Mouse (Mus musculus): Measurements from ENCODE around the gene Mtch2. TPM values are rescaled to one million over a fixed set of nuclear protein-coding genes. Genes with fewer than 3 reads are reported as not detected.
A peak's percentile ranks its signal among the peaks of the same experiment; 100 is the strongest.
"Not testable (repeated sequence)": the region's sequence is repeated elsewhere in the genome, so short reads cannot be mapped to it uniquely, and the experiment has no call there.

The Mtch2 gene
- polyA plus RNA-seq, 2 experiments from 2014 or later: 116 to 122 TPM

DNA sequence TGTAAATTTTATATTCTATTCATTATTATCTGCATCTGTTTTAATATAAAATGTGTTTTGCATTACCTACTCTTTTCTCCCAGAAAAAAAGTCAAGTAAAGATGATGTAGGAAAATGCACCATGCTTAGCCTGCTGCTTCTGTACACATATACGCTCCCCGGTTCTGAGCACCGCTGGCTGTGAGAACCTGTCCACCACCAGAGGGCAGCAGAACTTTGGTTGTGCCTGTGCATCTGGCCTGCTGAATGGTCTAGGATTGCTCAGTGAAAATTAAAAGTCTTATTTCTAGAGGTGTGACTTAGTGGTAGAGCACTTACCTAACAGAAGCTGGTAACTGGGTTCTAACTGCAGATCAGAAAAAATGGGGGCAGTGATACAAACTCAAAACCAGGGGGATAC lies 19.6 kb downstream of the Mtch2 start:
- peak; percentile 63 for ATAC-seq

DNA sequence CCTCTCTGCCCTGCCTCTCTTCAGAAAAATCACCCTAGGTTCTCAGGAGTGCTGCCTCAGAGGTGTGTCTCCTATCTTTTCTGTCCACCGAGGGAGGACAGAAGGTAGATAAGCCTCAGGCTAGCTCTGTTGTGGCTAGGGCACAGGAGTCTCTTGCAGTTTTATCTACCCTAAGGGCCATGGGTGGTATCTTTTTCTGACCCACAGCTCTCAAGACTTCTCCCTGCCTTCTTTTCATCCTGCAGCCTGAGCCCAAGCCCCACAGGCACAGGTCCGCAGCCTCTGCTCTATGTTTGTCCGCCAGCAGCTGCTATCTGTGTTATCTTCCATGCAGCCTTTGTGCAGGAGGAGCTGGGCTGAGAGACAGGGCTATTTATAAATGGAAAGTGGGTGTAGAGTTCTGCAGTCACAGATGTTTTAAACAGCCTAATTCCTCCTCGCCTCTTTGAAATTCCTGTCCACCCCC lies 23.2 kb downstream of the Mtch2 start:
- ATAC-seq: no peak

DNA sequence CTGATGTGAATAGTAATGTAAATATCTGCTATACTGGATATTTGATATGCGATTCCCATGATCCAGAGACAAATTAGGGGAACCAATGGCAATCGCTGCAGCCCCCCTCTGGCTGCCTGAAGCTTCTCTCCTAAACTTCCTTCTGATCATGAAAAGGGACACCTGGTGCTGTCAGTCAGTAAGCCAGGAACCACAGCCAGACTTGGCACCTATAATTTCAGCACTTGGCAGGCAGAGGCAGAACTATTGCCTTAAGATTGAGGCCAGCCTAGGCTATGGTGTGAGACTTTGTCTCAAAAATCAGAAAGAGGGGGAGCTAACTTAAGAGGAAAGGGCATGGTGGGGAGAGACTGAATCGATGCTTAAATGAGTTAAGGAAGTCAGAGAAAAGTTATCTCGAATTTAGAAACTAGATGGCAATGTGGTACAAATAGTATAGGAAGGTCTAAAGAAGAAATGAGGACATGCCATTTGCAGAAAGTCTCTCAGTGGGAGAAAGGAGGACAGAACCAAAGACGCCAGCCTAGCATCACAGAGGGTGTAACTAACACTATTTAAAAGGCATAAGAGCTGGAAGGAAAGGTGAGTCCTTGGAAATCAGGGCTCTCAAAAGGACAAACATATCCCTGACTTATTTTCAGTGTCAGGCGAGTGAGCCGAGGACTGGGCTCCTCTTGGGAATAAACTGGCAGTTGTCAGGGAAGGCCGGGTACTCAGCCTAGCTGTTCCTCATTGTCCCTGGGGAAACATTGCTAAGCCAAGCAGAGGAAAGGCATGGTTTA lies 24.4 kb downstream of the Mtch2 start:
- no peak for ATAC-seq

DNA sequence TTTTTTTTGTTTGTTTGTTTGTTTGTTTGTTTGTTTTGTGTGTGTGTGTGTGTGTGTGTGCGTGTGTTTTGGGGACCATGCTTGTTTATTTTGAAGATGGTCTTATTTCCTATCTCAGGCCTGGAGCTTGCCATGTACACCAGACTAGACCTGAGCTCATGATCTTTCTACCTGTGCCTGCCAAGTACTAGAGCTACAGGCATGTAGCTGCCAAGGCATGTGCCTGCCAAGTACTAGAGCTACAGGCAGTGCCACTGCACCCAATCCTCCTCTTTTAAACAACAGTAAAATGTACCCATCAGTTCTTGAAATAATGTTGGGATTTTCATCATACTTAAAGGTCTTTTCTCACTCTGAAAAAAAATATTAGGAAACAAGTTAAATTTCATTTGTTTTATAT lies 27.1 kb downstream of the Mtch2 start:
- ATAC-seq: no peak

DNA sequence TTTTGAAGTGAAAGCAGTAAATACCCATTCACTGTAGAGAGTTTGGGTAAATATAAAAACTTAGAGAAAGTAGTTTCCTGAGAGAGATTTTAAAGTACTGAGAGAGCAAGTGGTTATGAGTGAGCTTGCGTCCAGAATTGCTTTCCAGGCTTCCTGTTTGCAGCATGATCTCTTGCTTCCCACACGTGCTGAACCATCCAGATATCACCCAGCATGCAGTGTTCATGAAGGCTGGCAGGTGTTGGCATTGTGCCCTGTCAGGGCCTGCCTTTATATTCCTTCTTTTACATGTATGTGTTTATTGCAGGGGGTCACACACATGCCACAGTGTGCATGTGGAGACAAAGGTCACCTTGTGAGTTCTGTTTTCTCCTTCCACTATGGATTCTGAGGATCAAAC lies 28.3 kb downstream of the Mtch2 start:
- no peak for ATAC-seq

DNA sequence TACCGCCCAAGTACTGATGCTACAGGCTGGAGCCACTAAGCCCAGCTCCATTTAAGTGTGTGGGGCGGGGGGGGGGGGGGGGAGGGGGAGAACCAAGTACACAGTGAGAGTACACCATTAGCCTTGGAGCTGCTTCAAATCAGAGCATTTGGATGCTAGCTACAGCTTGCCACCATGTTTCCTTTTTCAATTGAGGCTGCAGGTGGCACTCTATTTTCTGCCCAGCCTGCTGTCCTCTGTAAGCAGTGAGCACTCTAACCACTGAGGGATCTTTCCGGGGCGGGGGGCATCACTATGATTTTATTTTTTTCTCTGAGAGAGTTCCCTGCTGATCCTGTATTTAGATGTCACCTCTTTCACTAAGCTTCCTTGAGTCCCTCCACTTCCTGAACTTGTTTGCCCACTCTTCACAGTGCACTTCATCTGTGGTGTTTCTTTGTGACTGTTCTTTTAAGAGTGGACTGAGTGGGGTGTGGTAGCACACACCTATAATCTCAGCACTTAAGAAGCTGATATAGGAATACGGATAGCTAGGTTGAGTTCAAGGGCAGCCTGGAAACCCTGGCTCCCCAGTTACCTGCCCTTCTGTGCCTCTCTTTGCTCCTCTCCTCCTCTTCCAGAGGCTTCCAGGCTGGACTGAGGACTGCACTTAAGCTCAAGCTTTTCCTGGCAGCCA lies 30.8 kb downstream of the Mtch2 start:
- no peak for ATAC-seq

DNA sequence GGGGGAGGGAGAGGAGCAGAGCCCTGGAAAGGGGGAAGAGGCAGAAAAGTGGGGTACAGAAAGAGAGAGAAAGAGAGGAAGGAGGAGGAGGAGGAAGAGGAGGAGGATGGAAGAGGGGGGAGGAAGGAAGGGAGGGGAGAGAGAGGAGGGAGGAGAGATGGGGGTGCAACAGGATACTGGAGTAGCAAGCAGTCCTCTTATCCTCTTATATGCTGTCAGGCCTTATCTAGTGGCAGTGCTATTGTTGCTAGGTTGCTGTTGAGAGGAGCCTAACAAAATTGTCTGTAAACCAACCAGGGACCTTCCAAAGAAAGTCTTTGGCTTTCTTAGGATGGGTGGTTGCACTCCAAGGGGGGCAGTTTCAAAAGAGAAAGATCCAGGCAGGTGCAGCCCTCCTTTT lies 32.5 kb downstream of the Mtch2 start:
- no peak for ATAC-seq

DNA sequence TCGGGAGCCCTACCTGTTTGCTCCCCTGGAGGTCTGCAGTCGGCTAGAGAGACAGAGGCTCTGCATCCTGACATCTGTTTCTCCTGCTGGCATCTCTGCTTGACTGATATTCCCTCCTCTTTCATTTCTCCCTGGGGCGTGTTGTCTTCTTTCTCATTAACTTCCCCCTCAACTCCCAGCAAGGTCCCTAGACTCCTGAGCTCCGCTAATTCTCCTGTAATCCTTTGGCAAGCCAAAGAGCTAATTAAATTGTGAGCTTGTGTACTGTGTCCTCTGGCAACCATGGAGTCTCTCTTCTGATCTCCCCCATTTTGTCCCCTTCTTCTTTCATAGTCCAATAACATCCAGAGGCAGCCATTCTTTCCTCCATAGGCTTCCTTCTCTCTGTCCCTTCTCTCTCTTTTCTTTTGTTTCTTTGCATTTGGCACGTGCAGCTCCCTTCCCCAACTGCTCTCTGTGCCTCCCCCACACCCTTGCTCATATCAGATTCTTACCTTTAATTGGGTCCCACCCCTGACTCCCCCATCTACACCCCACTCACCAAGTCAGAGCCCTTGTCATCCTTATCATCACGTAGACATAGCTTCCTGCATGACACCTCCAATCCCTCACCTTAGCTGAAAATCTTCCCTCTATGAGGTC lies 33.3 kb downstream of the Mtch2 start:
- no peak for ATAC-seq

DNA sequence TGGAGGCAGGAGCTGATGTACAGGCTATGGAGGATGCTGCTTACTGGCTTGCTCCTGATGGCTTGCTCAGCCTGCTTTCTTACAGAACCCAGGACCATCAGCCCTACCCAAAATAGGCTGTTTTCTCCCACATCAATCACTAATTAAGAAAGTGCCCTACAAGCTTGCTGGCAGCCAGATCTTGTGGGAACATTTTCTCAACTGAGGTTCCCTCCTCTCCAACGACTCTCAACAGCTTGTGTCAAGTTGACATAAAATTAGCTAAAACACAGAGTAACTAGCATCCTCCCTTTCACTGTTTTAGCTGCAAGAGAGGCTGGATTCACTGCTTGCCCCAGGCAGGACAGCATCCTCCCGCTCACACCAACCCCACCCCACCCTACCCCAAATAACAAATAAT lies 34.9 kb downstream of the Mtch2 start:
- no peak for ATAC-seq

DNA sequence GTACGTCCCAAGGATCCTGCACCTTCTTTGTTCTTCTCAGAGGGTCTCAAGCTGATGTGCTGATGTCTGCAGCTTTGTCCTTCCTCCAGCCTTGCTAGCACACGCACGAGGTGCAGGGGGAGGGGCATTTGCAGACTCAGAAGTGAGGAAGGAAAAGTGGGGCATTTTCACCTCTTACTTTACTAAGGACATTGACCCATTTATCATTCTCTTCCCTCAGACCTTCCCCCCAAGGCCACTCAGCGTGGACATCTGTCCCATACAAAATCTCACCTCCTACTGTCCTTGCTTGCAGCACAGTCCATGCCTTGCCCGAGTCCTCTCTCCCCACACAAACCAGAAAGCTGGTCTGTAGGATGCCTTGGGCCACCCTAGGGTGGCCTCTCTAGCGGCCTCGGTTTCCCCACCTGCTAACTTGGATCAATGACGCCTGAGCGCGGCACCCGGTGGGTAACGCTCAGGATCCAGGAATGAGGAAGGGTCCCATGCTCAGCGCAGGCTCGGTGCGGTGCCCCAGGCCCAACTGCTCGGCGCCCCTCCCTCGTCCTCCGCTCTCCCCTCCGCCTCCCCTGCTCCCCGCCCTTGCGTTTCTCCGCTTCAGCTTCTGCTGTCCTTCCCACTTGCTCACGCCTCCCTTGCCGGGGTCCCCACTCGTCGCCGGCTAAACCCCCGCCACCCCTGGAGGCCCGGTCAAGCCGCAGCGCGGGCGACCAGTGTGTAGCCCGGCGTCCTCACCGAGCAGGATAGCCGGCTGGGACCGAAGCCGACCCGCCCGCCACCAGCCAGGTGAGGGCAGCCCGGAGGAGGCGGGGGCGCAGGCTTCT lies 38.5 kb downstream of the Mtch2 start, which contains the start of gene C1qtnf4:
Gene C1qtnf4 (plus strand): TSS at position 643 of the 824 bp plus-strand sequence.
- ATAC-seq: no peak

DNA sequence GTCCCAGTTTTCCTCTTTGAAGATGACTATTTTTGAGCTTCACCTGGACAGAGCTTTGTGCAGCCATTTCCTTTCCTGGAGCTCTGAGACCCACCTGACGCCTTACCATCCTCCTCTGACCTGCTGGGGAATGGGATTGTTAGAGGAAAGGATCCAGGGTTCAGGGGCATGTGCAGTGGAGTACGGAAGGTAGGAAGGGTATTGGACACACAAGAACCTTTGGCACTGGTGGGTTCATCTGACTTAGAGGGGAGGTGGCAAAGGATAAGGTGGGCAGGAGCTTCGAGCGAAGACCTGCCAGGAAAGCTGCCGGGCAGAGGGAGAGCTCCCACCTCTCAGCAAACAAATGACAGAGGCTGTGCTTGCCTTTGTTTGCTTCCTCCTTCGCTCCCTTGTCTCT lies 39.5 kb downstream of the Mtch2 start:
- no peak for ATAC-seq

DNA sequence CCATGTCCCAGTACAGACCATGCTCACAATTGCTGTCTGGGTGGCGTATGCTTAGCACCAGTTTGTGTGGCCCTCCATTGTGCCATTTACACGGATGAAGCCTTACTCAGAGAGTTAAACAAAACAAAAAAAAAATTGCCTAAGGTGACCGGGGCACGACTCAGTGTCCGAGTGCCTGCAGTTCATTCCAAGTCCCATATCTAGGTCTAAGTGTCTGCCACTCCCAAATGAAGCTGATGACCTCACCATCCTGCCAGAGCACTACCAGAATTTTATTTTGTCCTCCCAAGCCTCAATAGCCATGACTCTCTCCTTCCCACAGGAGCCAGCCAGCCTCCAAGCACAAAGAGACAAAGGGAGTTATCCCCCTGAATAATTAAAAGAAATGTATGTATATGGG lies 40.7 kb downstream of the Mtch2 start:
- no peak for ATAC-seq

DNA sequence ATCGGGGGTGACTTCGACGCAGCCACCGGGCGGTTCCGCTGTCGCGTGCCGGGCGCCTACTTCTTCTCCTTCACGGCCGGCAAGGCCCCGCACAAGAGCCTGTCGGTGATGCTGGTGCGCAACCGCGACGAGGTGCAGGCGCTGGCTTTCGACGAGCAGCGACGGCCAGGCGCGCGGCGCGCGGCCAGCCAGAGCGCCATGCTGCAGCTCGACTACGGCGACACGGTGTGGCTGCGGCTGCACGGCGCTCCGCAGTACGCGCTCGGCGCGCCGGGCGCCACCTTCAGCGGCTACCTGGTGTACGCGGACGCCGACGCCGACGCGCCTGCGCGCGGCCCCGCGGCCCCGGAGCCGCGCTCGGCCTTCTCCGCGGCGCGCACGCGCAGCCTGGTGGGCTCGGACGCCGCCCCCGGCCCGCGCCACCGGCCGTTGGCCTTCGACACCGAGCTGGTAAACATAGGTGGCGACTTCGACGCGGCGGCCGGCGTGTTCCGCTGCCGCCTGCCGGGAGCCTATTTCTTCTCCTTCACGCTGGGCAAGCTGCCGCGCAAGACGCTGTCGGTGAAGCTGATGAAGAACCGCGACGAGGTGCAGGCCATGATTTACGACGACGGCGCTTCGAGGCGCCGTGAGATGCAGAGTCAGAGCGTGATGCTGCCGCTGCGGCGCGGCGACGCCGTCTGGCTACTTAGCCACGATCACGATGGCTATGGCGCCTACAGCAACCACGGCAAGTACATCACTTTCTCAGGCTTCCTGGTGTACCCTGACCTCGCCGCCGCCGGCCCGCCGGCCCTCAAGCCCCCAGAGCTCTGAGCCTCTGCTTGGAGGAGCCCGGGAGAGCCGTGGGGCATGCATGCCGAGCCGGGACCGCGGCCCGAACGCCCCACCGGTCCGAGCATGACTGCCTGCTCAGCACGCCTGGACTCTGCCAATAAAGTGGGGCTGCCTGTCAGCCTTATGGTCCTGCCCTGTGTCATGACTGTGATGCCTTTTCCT lies 42.9 kb downstream of the Mtch2 start:
- ATAC-seq: peak; percentile 80

DNA sequence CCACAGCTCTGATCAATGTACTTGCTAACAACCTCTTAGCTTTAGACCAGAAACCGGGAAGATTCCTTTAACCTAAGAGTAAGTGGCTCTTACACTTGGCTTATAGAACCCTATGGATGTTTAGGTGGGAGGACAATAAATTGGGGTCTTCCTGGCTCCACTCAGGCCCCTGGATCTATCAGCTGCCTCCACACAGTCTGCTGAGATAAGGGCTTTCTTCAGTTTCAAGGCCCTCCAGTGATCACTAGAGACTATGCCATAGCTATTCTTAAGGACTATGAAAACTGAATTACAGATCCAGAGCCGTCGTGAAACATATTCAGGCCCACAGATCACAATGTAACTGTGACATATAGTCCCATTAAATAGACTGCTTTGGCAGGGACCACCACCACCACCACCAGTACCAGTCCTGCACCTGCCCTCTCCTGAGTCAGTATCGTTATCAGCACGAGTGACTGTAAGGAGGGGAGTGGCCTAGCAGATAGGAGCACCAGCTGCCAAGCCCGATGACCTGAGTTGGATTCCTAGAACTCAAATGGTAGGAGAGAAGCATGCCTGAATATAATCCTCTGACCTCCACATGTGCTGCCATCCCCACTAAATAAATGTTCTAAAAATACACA lies 46.8 kb downstream of the Mtch2 start:
- no peak for ATAC-seq

DNA sequence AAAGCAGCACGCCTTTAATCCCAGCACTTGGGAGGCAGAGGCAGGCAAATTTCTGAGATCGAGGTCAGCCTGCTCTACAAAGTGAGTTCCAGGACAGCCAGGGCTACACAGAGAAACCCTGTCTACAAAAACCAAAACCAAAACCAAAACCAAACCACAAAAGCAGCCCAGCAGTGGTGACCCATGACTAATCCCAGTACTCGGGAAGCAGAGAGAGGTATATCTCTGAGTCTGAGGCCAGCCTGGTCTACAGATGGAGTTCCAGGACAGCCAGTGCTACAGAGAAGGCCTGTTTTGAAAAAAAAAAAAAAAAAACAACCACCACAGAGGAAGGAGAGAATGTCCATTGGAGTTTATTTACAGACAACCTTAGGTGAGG lies 47.3 kb downstream of the Mtch2 start:
- ATAC-seq: not testable (repeated sequence)

DNA sequence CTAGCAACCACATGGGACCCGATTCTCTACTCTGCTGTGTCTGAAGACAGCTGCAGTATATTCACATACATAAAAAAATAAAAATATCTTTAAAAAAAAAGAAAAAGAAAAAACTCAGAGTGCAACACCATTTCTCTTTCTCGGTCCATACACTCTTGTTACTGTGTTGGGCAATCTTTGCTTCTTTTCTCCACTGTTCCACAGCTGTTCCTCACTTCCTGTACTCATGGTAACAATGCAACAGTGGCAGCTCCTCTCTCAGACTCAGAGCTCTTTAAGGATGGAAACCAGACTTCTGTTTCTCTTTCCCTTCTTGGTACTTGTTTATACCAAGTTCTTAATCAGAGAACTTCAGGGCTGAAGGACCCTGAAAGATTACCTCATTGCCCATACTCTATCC lies 56.4 kb downstream of the Mtch2 start:
- no peak for ATAC-seq

DNA sequence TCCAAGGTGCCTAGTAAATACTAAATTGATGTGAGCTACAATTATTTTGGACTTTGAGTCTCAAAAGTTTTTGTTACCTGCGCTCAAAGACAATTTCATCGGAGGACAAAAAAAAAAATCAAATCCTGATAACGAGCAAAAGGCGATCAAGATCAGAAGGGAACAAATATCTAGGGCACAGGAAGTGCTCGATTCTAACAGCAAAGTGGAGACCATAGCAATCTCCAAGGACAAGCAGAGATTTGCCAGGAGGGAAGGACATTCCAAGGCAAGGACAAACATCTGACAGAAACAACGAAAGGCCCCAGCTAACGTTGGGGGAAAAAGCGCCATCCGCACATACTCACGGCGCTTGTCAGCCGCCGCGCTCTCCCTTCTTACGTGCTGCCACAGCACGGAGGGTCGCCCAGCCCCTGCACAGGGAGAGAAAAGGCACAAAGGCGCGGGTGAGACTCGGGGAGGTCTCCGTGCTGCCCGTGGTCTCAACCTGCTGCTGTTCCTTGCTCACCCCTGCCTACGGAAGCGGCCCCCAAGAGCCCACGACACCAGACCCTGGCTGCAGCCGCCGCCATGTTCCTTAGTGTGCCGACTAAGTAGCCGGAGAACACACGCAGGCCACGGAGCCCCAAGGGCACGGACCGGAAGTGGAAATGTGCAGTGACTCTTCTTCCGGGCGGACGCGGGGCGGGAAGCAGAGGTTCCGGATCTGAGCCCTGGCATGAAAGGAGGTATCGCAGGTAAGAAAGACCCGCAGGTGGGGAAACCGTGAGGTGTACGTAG lies 57.3 kb downstream of the Mtch2 start, which contains the start of the genes Kbtbd4 and Ndufs3:
Gene Kbtbd4 (plus strand): TSS at position 665 of the 780 bp plus-strand sequence.
Gene Ndufs3 (minus strand): TSS at position 752 of the 780 bp plus-strand sequence.
- peak; percentile 98 for ATAC-seq

DNA sequence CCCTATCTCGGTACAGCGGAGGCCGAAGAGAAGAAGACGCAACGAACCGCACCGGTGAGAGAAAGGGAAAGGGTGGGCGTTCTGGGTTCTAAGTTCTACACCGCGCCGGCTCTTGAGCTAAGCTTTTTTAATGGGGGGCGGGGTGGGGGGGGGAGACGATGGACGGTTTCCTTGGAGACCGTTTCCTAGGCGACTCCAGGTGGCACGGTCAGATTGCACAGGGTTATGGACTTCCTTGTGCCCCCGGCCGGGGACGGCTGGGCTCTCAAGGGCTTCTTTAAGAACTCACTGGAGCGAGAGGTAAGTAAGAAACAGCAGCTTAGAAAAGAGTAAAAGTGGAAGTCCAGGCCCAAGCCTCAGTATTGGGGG lies 57.9 kb downstream of the Mtch2 start:
- no peak for ATAC-seq

DNA sequence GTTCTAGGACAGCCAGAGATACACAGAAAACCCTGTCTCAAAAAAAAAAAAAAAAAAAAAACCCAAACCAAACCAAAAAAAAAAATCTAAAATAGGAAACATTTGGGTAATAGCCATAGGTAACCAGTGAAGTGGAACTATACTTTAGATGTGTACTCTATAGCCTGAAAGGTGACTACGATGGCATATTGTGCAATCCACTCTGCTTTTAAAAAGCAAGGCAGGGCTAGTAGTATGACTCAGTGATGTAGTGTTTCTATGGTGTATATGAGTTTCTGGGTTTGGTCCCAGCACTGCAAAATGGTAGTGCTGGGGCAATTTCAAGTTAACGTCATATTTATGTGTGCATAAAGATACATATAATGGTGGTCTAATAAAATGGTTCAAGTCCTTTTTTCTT lies 59.8 kb downstream of the Mtch2 start:
- ATAC-seq: no peak

DNA sequence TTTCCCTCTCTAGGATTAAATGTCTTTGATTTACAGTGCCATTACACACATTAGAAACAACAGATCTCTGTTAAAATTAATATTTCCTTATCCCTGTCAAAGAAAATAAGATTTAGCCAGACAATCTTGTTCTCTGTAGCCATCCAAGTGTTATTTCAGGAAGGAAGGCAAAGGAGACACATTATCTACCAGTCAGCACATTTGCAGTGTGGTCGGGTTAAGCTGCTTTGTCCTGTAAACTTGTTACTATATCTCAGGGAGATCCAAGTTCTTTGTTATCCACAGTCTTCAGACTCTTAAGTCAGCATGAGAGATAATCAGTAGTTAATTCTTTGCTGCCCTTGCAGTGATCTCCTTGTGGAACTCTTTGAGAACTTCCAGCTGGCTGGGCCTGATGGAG lies 63.9 kb downstream of the Mtch2 start:
- ATAC-seq: no peak

Data from activated CD4-positive, CD25-positive, alpha-beta regulatory T cell, adult 4 months (primary cell).